Mouse (Mus musculus): ENCODE results near the gene Ocm.
A peak's percentile ranks its signal among the peaks of the same experiment; 100 is the strongest.
"Not testable (repeated sequence)": the region's sequence is repeated elsewhere in the genome, so short reads cannot be mapped to it uniquely, and the experiment has no call there.

Gene Ocm

DNA sequence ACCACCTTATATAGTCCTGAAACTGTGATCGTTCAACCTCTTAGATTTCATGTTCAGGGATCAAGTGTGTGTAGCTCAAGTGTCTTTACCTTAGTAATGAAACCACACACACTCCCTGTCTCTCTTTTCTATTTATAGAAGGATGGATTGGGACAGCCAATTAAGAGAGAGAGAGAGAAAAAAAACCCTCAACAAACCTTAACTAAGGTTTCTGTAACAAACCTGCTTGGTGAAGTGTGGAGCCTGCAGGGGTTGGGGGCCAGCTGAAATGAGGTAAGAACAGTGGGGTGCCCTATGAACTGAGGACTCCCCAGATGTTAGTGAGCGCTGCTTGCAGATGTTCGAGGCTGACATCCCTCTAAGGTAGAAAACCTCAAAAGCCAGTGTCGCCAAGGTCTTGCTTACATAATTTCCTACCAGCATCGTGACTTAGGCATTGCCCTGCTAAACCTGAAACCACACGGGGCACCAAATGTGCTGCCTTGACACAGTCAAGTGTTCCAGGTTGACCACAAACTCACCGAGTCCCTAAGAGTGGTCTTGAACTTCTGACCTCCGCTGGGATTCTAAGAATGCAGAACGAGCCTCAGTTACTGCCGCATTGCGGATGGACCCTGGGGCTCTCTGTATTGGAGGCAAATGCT, at the start of gene Ocm:
Ocm (minus strand) TSS at position 51 of the 644 bp plus-strand sequence.
- no peak for DNase-seq

DNA sequence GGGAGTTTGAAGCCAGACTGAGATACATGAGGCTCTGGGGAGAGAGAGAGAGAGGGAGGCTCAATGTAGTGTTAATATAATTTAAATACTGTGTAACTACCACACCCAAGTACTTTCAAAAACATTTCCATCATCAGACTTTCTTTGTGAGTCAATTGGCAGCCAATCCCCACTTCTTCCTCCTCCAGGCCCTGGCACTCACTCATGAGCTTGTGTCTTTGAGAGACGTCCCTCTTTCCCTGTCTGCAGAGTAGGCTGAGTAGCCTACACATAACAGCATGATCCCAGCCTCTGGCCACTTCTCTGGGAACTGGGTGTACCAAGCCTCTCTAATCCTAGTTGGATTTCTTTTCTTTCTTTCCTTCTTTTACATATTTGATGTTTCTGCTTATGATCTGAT, 44.8 kb upstream of the Ocm start:
- DNase-seq = no peak

DNA sequence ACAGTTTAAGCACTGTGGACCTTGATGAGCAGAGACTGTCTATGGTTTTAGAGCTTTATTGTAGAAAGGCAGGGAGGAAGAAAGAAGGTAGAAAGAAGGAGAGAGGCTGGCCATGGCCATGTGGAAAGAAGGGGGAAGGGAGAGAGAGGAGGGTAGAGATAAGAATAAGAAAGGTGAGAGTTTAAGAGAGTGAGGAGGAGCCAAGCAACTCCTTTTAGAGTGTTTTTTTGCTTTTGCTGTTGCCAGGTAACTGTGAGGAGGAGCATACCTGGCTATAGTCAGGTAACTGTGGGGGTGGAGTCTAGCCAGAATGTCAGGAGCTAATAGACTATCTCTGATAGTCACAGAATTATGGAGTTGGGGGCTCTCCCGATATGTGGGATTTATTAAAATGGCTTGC, 43.6 kb upstream of the Ocm start:
- no peak for DNase-seq

DNA sequence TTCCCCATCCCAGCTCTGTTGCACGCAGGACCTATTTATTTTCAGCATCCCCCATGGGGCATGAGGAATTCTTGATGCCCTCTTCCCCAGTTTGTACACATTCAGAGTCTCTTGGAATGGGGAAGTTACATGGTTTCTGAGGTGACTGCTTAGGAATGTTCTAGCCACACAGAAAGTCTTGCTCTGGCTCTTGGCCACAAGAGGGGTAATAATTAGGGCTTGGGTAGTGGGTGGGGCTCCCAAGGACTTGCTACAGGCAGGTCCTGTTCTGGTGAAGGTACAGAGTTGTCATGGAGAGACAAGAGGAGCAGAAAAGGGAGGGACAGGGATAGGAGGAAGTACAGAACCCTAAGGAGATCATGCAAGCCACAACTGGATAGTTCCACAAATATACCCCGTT, 39.6 kb upstream of the Ocm start:
- no peak for DNase-seq

DNA sequence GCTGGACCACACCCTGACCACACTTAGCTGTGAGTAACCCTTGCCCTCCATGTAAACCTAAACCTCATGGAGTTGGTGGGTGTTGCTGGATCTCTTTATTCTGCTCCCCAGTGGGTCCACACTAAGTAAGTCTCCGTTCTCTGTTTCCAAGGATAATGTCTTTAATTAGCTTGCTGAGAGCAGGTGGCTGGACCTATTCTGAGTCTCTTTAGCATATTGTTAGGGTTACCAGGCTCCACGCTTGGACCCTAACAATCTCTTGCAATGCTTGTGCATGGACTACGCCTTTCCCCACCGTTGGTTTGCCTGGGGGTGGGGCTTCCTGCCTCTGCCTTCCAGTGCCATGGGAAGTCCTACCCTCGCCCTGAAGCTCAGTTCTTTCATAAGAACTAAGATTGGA, 37.6 kb upstream of the Ocm start:
- DNase-seq = no peak

DNA sequence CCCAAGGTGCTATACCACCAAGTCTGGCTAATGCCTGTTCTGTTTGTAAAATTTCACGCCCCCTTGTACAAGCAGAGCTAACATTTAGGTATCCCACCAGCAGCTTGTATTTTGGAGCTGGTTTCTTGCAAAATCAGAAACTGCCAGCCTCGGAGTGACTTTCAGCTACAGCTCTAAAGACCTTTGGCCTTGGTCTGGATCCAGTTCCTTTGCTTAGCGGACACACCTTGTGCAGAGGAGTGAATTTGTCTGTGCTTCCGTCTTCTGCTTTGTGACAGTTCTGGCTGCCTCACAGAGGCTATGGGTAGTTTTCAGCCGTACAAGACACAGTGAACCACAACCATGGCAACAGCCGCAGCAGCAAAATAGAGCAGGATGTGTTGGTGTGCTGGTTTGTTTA, 27.9 kb upstream of the Ocm start:
- no peak for DNase-seq

DNA sequence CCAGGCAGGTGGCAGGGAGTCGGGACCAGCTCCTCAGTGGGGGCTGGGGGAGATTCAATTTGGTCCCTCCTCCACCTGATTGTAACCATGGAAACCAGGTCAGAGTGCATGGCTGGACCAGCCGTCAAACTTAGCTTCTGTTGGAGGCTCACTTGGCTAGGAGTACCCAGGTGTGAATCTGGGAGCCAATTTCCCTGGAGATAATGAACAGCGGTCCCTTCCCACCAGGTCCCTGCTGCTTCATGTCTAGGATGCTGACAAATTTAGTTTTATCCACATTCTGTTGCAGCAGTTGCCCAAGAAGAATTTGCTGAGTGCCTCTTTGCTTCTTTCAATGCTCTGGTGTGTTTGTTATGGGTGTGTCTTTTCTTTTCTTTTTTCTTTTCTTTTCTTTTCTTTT, 27.0 kb upstream of the Ocm start:
- no peak for DNase-seq

DNA sequence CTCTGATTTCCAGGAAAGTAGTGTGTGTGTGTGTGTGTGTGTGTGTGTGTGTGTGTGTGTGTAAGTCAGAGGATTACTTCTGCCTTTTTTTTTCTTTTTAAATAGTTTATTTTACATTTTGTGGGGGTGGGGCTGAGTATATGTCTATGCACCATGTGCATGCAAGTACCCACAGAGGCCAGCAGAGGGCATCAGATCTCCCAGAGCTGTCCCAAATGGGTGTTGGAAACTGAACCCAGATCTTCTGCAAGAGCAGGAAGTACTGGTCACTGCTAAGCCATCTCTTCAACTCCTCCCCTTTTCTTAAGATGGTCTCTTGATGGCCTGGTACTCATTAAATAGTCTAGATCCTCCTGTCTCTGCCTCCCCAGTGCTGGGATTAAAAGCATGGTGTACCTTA, 24.8 kb upstream of the Ocm start:
- DNase-seq = no peak

DNA sequence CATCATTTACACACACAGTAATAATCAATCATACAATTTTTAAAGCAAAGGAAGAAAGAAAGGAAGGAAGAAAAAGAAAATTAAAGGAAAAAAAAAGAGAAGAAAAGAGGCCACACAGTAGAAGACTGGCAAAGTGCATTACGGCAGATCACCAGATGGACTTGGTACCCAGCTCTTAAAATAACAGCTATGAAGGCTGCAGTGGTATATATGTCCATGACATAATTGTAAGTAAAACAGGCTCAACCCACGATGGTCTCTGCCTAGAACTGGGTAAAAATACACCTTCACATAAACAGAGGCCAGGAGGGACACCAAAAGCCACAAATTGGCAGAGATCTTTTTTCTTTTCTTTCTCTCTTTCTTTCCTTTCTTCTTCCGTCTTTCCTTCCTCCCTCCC, 23.4 kb upstream of the Ocm start:
- DNase-seq = no peak

DNA sequence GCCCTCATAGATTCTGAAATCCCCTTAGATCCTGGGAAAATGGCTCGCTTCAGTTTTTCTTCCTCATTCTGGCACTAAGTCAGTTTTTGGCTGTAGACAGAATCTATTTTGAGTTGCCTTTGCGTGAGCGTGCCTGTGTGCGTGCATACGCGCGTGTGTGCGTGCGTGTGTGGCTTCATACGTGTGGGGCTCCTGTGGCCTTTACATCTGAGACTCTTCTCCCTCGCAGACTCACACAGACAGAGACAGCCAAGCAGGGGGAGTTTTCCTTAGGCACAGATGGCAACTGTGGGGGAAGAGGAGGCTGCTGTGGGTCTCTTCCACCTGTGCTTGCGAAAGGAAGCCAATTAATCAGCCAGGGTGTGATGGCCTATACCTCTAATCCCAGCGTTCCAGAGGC, 20.9 kb upstream of the Ocm start:
- peak; percentile 38 for DNase-seq

DNA sequence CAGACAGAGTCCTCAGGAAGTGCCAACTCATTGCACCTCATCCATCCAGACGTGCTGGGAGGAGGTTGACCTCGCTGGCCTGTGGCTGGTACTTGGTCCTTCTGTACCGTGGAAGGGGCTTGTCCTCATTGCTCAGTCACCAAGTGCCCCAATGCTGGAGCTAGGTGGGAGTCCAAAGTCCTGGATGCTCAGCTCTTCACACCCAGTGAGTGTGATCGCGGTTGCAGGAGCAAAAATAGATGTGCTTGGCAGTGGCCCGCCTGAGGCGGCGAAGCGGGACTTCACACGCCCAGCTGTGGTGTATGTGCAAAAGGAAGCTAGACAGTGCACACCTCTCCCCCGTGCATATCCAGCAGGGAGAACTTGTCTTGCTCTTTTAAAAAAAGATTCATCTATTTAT, 16.7 kb upstream of the Ocm start:
- no peak for DNase-seq

DNA sequence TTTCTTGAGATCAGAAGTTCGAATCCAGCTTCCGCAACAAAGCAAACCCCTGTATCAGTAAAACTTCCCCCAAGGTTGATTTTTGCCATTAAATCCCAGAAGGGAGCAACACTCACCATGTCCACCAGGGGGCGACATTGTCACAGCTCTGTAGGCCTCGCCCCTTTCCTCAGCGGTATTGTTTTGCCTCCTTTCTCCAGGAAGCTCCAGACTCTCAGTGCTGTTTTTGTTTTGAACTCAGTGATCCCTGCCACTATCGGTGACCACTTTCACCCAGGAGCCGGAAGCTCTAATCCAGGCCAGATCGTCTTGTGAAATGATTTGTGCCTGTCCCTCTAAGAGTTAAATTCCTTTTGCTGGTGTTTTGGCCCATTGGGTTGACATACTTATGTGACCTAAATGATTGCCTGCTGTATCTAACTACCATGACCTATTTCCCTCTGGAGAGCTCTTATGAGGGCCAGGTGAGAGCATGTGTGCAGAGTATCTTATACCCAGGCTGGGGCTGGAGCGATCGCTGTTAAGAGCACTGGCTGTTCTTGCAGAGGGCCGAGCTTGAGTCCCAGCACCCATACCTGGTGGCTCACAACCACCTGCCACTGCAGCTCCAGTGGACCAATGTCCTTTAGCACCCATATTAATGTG, 14.4 kb upstream of the Ocm start:
- DNase-seq = peak; percentile 53

DNA sequence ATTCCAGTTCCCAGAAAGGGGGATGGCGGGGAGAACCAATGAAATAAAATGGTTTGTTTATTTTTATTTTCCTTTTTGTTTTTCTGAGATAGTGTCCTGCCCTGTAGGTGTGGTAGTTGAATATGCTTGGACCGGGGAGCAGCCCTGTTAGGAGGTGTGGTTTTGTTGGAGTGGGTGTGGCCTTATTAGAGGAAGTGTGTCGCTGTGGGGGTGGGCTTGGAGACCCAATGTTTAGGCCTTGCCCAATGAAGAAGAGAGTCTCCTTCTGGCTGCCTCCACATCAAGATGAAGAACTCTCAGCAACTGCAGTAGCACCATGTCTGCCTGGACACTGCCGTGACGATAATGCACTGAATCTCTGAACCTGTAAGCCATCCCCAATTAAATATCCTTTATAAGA, 13.4 kb upstream of the Ocm start:
- DNase-seq = no peak

DNA sequence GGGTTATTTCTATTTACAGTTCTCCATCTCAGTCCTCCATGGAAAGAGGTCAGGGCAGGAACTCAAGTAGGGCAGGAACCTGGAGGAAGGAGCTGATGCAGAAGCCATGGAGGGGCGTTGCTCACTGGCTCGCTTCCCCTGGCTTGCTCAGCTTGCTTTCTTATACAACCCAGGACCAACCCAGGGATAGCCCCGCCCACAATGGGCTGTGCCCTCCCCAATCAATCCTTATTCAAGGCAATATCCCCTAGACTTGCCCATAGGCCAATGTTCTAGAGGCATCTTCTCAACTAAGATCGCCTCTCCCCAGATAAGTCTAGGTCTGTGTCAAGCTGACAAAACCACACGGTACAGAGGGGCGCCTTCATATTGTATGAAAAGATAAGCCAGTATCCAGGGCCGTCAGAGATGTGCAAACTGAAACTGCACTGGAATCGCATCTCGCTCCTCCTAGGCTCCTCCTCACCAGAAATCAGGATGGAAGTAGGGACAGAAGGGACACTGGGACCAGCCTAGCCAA, 12.7 kb upstream of the Ocm start:
- no peak for DNase-seq

DNA sequence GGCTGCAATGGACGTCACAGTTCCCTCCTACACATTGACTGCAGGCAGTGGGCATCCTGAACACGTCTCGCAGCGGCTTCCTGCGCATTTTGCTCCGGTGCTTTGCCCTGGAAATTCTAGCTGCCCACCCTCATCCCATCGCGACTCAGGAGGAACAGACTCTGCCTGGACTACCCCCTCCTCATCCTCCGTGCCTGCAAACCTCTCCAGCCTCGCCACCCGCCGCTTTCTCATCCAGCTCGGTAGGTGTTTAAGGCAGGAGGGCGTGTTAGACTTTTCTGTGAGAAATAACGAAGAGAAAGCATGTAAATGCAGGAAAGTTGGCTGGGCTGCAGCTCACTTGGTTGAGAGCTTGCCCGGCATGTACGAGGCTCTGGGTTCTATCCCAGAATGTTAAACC, 10.5 kb upstream of the Ocm start:
- DNase-seq = no peak

DNA sequence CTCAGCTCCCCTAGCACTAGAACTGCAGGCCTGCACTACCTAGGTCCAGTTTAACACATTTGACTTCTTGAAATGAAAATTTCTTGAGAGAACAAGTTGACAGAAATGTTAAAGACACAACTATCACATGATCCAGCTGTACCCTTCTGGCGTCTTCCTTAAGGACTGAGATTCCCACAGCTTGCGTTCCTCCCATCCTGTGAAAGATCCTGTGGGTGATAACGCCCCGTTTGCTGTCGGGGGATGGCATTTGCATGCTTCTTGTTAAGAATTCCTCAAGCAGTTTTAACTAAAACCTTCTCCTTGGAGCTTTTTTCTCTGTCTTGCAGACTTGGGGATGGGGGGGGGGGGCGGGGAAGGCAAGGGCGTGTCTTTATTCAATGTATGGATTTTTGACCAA, 8.1 kb upstream of the Ocm start:
- DNase-seq = no peak

DNA sequence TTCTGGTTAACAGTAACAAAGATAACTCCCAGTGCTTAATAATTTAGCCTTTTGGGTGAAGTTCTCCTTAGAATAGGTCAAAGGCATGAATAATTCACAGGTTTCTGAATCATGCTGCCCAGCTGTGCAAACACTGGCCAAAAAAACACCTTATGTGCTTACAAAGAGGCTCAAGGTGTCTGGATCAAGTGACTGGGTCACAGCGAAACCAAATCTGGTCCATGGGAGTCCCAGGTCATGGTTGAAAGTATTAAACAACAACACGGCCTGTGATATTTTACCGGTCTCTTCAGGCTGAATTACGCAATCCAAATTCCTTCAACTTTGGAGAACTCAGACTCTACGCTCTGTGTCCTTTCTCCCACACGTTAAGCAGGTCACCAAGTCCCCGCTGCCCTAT, 6.0 kb upstream of the Ocm start:
- no peak for DNase-seq

DNA sequence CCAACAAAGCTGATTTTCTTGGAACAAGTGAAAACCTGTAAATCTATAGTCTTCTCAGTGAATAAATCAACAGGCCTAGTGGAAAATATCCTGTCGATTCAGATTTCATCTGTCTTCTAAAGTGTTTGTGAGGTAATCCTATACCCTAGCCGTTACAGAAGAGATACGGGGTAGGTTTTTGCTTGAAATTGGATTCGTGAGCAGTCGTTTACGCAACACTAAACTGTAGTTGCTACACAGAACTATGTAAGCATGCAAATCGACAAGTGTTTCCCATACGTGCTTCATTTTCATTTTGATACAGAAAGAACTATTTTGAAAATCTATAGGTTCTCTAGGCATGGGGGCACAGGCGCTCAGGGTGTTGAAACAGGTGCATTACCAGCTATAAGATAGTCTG, 10.6 kb downstream of the Ocm start:
- no peak for DNase-seq

DNA sequence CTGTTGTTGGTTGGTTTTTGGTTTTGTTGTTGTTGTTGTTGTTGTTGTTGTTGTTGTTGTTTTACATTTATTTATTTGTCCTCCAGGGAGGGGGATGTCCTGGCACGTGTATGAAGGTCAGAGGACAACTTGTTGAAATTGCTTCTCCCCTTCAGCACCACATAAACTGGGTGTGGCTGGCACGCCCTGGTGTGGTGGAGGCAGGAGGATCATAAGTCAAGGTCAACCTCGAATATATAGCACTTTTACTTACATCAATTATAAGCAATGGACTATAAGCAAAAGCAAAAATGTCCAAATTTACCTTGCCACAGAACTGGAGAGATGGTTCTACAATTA, 11.2 kb downstream of the Ocm start:
- DNase-seq = no peak

DNA sequence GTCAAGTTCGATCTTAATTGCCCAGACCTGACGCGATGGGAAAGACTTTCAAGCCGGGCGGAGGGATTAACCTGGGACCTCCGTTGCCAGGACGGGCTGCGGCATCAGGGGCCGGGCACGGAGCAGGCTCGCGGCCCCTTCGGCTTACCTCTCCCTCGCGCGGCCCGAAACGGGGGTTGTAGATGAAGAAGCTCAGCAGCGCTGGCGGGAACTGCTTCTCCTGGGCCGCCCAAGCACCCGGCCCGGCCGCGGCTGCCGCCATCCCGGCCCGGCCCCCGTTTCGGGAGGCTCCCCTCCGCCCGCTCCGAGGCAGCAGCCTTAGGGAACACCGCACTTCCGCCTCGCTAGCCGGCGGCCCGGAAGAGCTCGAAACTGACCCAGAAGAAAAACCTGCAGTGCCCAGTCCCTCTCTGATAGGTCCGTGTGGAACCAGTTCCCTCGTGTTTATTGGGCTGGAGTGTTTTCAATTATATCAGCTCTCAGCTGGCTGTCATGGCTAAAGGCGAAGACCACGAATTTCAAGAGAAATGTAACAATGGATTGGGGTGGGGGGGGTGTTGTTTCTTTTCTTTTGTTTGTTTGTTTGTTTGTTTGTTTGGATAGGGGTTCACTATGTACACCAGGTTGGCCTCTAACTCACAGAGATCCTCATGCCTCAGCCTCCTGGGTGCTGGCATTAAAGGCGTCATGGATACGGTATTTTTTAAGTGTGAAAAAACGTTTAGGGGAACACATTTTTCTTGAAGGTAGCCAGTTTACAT, 11.7 kb downstream of the Ocm start, which contains the start of gene Ccz1:
Ccz1 (minus strand) TSS at position 327 of the 761 bp plus-strand sequence.
- DNase-seq = peak; percentile 81

DNA sequence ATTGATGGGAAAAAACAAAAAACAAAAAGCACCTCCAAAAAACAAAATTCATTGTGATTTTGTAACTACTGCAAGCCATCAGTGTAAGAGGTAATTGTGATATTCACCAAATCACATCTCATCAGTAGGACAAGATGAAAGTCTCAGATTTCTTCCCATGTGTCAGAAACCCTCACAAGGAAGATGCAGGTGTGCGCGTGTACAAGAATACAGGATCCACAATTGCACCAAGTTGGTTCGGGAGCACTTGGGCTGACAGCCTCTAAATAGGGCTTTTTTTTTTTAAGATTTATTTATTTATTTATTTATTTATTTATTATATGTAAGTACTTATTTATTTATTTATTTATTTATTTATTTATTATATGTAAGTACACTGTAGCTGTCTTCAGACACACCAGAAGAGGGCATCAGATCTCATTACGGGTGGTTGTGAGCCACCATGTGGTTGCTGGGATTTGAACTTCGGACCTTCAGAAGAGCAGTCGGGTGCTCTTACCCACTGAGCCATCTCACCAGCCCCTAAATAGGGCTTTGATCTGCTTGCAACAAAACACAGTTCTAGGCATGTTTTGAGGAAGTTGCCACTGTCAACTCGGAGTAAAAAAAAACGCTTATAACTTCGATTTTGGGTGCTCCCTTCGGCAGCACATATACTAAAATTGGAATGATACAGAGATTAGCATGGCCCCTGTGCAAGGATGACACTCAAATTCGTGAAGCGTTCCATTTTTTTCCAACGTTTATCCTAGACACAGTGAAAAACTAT, 12.9 kb downstream of the Ocm start:
- not testable (repeated sequence) for DNase-seq

DNA sequence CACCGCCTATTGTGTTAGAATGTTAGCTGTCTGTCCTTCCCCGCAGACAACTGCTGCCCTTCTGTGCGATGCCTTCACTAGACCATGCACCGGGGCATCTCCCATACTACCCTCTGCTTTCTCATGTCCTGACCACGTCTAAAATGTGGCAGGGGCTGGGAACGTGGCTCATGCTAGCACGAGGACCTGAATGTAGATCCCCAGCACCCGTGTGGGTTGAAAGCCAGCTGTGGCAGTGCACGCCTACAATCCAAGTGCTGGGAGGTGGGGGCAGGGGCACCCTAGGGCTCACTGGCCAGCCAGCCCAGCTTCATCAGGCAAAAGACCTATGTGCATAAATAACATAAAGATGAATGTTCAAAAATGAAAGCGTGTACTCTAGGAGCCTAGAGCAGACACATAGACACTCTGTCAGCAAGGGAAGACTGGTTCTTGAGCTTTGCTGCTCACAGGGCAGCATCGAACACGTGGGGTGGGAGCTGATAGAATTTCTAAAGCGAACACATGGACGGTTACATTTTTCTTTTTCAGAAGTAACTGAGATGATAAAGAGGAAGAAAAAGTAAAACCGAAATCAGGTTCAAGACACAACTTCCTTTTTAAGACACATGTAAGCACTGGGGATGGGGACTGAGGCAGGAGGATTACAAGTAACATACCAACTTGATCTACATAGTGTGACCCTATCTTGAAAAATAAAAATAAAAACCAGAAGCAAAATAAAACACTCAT, 23.8 kb downstream of the Ocm start:
- DNase-seq = no peak

DNA sequence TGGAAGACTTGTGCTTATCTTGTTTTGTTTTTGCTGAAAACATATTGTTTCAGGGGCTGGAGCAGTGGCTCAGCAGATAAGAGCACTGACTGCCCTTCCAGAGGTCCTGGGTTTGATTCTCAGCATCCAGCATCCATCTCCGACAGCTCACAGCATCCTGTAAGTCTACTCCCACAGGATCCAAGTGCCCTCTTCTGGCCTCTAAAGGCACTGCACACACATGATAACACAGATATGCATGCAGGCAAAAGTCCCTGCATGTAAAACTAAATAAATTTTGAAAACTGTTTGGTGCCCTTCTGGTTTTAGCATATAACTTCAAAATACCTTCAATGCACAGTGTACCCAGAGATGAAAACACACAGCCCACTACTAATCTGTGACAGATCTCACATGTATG, 27.1 kb downstream of the Ocm start:
- DNase-seq = no peak

Measured in cerebellum, adult 11-12 months (tissue).